Mouse (Mus musculus): ENCODE measurements around the gene Eml6. TPM values are rescaled to one million over a fixed set of nuclear protein-coding genes. Genes with fewer than 3 reads are reported as not detected.

The Eml6 gene
- polyA plus RNA-seq, 1 experiment from 2014 or later: 0.13 TPM

- H3K4me2 ChIP-seq (ENCODE audit: low read depth, low read length): no peak overlapping the region
- no peak for DNase-seq
- TF ChIP-seq EP300 (IDR thresholded peaks at IDR 0.05; ENCODE audit: low read depth) (no peak), CTCF (IDR thresholded peaks at IDR 0.05; ENCODE audit: low read depth) (no peak)
- no peak overlapping the region for H3K9ac ChIP-seq (replicated peaks)
- no peaks in the 10 kb centered on the region for H3K27me3 ChIP-seq (ENCODE audit: insufficient read depth, low read length)
- no peak for ATAC-seq
- H3K36me3 ChIP-seq (replicated peaks; ENCODE audit: insufficient read depth, low read length): no peaks in the 10 kb centered on the region
- no peak overlapping the region for H3K4me3 ChIP-seq (ENCODE audit: low read depth, low read length)
- H3K27ac ChIP-seq (ENCODE audit: low read depth): no peak overlapping the region
- no peaks in the 10 kb centered on the region for H3K4me1 ChIP-seq (ENCODE audit: insufficient read depth)
- H3K9me3 ChIP-seq (ENCODE audit: low read length): no peaks in the 10 kb centered on the region
Measured at GRCm38 (mm10) chr11:29777964-29778363, 247.9 kb downstream of the Eml6 start.

- Histone ChIP-seq H3K9ac (replicated peaks) (no peak overlapping the region), H3K4me1 (ENCODE audit: insufficient read depth) (no peaks in the 10 kb centered on the region), H3K27me3 (ENCODE audit: insufficient read depth, low read length) (no peaks in the 10 kb centered on the region), H3K4me2 (ENCODE audit: low read depth, low read length) (no peak overlapping the region), H3K27ac (ENCODE audit: low read depth) (no peak overlapping the region), H3K36me3 (replicated peaks; ENCODE audit: insufficient read depth, low read length) (no peaks in the 10 kb centered on the region), H3K9me3 (ENCODE audit: low read length) (no peaks in the 10 kb centered on the region), H3K4me3 (ENCODE audit: low read depth, low read length) (no peak overlapping the region)
- ATAC-seq (no peak), DNase-seq (no peak)
- no peak for TF ChIP-seq CTCF (IDR thresholded peaks at IDR 0.05; ENCODE audit: low read depth)
- no peak for TF ChIP-seq EP300 (IDR thresholded peaks at IDR 0.05; ENCODE audit: low read depth)
- WGBS (ENCODE audit: insufficient replicate concordance): 44% methylated on average over 2 of the region's 2 CpGs
Measured at GRCm38 (mm10) chr11:29774760-29775159, 251.1 kb downstream of the Eml6 start.

GRCm38 (mm10) chr11:29774296-29774695 lies 251.5 kb downstream of the Eml6 start:
- WGBS (ENCODE audit: insufficient replicate concordance): 61% methylated on average over 2 of the region's 2 CpGs
- no peak for TF ChIP-seq EP300 (IDR thresholded peaks at IDR 0.05; ENCODE audit: low read depth)
- TF ChIP-seq CTCF (IDR thresholded peaks at IDR 0.05; ENCODE audit: low read depth): no peak
- Histone ChIP-seq H3K36me3 (replicated peaks; ENCODE audit: insufficient read depth, low read length) (no peaks in the 10 kb centered on the region), H3K9ac (replicated peaks) (no peak overlapping the region), H3K9me3 (ENCODE audit: low read length) (no peaks in the 10 kb centered on the region), H3K27me3 (ENCODE audit: insufficient read depth, low read length) (no peaks in the 10 kb centered on the region), H3K4me2 (ENCODE audit: low read depth, low read length) (no peak overlapping the region), H3K4me3 (ENCODE audit: low read depth, low read length) (no peak overlapping the region), H3K4me1 (ENCODE audit: insufficient read depth) (no peaks in the 10 kb centered on the region), H3K27ac (ENCODE audit: low read depth) (no peak overlapping the region)
- no peak for ATAC-seq
- DNase-seq: no peak

GRCm38 (mm10) chr11:29772279-29772678 lies 253.6 kb downstream of the Eml6 start:
- no peaks in the 10 kb centered on the region for H3K27me3 ChIP-seq (ENCODE audit: insufficient read depth, low read length)
- no peaks in the 10 kb centered on the region for H3K9me3 ChIP-seq (ENCODE audit: low read length)
- DNase-seq (no peak), ATAC-seq (no peak)
- H3K4me2 ChIP-seq (ENCODE audit: low read depth, low read length): no peak overlapping the region
- no peaks in the 10 kb centered on the region for H3K4me1 ChIP-seq (ENCODE audit: insufficient read depth)
- no peak for TF ChIP-seq CTCF (IDR thresholded peaks at IDR 0.05; ENCODE audit: low read depth)
- no peak for TF ChIP-seq EP300 (IDR thresholded peaks at IDR 0.05; ENCODE audit: low read depth)
- H3K27ac ChIP-seq (ENCODE audit: low read depth): no peak overlapping the region
- 76% methylated on average over 1 of the region's 1 CpGs for WGBS (ENCODE audit: insufficient replicate concordance)
- no peaks in the 10 kb centered on the region for H3K36me3 ChIP-seq (replicated peaks; ENCODE audit: insufficient read depth, low read length)
- no peak overlapping the region for H3K4me3 ChIP-seq (ENCODE audit: low read depth, low read length)
- no peak overlapping the region for H3K9ac ChIP-seq (replicated peaks)

- H3K36me3 ChIP-seq (replicated peaks; ENCODE audit: insufficient read depth, low read length): no peaks in the 10 kb centered on the region
- H3K27ac ChIP-seq (ENCODE audit: low read depth): no peak overlapping the region
- 65% methylated on average over 3 of the region's 3 CpGs for WGBS (ENCODE audit: insufficient replicate concordance)
- H3K4me3 ChIP-seq (ENCODE audit: low read depth, low read length): no peak overlapping the region
- H3K4me2 ChIP-seq (ENCODE audit: low read depth, low read length): no peak overlapping the region
- ATAC-seq: no peak
- H3K9me3 ChIP-seq (ENCODE audit: low read length): no peaks in the 10 kb centered on the region
- no peak overlapping the region for H3K9ac ChIP-seq (replicated peaks)
- no peak for DNase-seq
- H3K4me1 ChIP-seq (ENCODE audit: insufficient read depth): no peaks in the 10 kb centered on the region
- TF ChIP-seq CTCF (IDR thresholded peaks at IDR 0.05; ENCODE audit: low read depth) (no peak), EP300 (IDR thresholded peaks at IDR 0.05; ENCODE audit: low read depth) (no peak)
- H3K27me3 ChIP-seq (ENCODE audit: insufficient read depth, low read length): no peaks in the 10 kb centered on the region
Measured at GRCm38 (mm10) chr11:29770666-29771400, 255.0 kb downstream of the Eml6 start.

- H3K4me2 ChIP-seq (ENCODE audit: low read depth, low read length): no peak overlapping the region
- no peaks in the 10 kb centered on the region for H3K27me3 ChIP-seq (ENCODE audit: insufficient read depth, low read length)
- H3K9me3 ChIP-seq (ENCODE audit: low read length): no peaks in the 10 kb centered on the region
- H3K4me1 ChIP-seq (ENCODE audit: insufficient read depth): no peaks in the 10 kb centered on the region
- TF ChIP-seq EP300 (IDR thresholded peaks at IDR 0.05; ENCODE audit: low read depth): no peak
- TF ChIP-seq CTCF (IDR thresholded peaks at IDR 0.05; ENCODE audit: low read depth): no peak
- no peak for ATAC-seq
- no peak overlapping the region for H3K27ac ChIP-seq (ENCODE audit: low read depth)
- H3K9ac ChIP-seq (replicated peaks): no peak overlapping the region
- no peaks in the 10 kb centered on the region for H3K36me3 ChIP-seq (replicated peaks; ENCODE audit: insufficient read depth, low read length)
- no peak for DNase-seq
- H3K4me3 ChIP-seq (ENCODE audit: low read depth, low read length): no peak overlapping the region
Measured at GRCm38 (mm10) chr11:29768523-29768922, 257.3 kb downstream of the Eml6 start.
